Mouse (Mus musculus) c-Kit-positive CD71-positive TER-119-negative erythroid progenitor cells, embryonic 14.5 days (primary cell): ENCODE measurements around the gene Srm.

Source experiments
- DNase-seq: peaks from one replicate; pipeline ENCODE4 v3.0.0-alpha.2; 2013; ENCODE audit warnings: low read depth

Gene Srm

DNA sequence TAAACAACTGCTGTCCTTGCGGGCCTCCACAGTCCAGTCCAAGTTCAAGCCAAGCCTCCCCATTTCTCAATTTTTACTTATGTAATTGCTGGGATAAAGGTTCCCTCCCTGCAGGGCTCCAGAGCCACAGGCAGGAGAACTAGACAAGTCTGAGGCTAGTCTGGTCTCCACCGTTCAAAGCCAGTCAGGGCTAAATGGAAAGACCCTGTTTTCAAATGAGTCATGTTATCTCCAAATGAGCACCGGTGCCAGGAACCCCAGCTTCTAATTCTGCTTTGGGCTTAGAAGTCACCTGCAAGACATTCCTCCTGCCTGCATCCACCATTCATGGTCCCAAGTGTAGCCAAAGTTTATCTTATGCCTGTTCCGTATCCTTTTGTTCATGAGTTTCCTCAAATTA, 10.6 kb downstream of the Srm start:
- no peak for DNase-seq

DNA sequence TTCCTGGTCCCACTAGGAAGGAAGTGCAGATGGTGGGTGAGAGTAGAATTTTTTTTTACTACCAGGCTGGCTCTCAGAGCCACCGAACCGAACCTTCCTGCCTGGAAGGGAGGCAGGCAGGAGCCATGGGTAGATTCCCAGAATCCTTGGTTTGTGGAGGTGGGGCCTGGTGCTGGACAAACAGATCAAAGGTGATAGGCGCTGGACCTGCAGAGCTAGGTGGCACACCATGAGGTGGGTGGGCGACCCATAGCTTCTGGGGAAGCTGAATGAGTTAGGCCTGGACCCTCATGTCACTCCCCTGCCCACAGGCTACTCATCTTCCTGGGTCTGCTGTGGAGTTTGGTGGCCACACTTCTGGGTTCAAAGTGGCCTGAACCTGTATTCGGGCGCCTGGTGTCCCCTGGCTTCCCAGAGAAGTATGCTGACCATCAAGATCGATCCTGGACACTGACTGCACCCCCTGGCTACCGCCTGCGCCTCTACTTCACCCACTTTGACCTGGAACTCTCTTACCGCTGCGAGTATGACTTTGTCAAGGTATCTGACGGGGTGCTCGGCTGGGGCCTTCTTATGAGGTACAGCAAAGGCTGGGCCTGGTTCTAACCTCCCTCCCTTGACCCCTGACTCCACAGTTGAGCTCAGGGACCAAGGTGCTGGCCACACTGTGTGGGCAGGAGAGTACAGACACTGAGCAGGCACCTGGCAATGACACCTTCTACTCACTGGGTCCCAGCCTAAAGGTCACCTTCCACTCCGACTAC, 11.2 kb downstream of the Srm start, which contains the start of gene Masp2:
Masp2 (plus strand) TSS at position 198 of the 764 bp plus-strand sequence.
- DNase-seq: no peak

DNA sequence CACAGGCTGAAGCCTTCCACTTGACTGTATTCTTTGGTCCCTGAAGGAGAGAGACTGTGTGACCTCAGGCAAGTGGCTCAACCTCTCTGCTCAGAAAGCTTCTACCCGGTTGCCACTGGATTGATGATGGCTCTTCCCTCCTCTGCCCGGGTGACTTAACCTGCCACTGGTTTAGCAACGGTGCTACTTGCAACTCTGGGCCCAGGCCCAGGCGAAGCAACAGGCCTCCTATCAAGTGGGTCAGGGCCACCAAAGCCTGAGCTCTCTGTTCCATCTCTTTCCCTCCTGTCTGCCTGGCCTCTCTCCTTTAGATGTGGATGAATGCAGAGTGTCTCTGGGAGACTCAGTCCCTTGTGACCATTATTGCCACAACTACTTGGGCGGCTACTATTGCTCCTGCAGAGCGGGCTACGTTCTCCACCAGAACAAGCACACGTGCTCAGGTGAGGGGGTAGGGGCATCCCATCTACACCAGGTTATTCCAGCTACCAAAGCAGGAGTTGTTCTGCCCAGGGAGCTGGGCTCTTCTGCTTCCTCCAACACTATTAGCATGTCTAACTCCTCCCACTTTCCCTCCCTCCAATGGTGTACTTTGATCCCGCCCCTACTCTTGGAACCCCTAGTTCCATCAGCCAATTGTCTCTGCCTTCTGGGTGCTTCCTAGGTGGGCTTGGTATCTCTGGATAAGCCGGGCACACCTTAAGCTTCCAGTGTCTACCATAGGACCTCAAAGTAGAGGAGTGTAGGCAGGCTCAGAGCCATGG, 12.3 kb downstream of the Srm start:
- DNase-seq: no peak

DNA sequence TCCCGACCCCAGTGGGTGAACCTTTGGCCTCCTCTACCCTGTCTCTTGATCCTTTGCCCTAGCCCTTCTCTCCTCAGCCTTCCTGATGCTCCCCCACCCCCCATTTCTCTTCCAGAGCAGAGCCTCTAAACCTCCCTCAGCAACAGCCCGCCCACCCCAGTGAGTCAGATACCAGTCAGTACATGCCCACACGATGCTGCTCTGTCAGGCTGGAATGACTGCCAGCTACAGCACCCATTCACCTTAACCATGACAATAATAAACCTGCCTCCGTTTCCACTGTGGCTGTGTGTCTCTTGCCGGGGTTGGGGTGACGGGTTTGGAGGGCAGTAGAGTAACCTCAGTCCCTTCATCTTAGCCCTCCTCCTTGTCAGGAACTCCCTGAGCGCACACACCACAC, 12.8 kb downstream of the Srm start:
- no peak for DNase-seq

DNA sequence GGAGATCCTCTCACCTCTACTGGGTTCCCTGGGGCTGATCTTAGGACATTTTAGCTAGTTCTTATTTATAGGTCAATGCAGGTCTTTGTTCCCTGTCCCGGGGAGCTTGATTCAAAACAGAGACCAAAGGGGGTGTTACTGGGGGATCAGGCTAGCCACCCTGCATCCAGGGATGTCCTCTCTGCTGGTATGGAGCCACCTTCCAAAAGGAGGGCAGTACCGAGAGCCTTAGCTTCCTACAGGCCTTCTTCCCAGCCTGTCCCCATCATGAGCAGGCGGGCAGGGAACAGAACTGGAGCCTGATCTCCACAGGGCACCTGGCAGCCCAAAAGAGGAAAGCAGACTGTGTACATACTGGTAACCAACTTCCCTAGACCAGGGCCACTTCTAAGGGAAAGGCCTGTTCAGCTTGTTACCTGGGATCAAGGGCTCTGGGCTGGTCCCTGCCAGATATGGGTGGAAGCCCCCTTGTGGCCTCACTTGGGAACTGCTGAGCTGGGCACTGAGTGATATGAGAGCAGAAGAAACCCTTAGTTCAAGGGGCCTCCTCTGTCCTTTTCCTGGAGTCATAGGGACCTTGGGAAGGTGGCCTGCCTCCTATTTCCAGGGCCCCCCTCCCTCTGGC, 13.3 kb downstream of the Srm start:
- DNase-seq: peak; percentile 58

DNA sequence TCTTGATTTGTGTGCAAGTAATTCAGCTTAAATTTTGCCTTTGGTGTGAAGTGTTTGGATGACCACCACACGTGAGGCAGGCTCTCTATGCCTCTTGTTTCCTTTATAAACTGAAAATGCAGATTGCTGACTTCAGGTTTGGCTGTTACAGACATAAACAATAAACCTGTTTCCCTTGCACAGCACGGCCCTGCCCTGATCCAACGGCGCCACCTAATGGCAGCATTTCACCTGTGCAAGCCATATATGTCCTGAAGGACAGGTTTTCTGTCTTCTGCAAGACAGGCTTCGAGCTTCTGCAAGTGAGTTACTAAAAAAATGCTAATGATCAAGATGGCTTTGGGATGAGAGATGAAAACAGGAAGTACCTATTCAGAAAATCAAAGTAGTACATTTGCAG, 16.5 kb downstream of the Srm start:
- DNase-seq: peak; percentile 65

DNA sequence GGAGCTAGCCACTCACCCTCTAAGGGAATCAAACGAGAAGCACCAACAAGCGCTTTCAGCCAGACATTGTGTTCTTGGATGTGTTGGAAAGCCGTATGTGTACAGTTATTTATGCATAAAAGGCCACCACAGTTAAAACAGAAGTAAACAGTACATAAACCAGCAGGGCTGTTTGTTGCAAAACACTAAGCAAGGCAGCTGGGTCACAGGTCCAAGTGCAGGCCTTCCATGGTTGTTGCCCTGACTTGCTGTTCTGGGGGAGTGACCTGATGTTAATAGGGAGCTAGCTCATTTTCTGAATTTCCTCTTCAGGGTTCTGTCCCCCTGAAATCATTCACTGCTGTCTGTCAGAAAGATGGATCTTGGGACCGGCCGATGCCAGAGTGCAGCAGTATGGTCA, 18.5 kb downstream of the Srm start:
- no peak for DNase-seq

DNA sequence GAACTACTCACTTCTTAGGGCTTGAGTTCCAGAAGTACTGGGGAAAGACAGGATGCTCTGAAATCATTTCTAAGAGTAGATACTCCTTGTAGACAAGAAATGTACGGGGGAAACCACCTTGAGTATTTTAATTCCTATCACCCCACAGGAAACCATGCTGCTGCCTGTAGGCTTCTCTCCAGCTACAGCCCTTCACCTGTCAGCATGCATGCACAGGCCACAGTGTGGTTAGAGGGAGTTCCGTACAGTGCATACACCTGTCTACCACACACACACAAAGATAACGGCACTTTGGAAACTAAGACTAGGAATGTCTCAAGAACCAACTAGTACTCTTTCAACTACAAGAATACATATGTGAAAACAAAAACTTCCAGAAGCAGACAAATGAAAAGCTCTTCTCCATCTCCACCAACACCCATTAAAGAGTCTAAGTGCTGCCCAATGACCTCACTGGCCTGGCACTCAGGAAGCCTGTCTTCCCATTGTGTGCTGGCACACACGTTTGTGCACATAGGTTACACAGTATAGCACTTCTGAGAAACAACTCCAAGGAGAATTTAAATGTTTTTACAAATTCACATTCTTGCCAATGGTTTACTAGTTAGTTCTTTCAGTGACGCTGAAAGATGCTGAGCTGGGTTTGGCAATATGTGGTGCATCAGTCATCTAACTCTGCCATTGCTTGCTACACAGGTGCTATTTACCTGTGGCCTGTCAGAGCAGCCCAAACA, 19.5 kb downstream of the Srm start:
- DNase-seq: no peak

DNA sequence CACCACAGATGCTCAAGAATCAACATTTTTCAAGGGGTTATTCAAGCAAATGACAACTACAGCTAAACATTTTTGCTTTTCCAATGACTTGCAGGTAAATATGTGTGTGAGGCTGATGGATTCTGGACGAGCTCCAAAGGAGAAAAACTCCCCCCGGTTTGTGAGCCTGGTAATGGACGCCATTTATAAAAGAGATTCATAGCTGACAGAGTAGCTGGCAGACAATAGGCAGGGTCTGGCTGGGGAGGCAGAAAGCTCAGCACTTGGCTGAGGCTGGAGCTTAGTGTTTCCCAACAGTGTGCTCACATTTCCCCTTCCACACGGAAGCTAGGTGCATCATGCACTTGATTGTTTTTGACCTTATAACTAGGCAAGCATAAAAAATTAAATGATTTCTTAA, 21.3 kb downstream of the Srm start:
- DNase-seq: no peak

DNA sequence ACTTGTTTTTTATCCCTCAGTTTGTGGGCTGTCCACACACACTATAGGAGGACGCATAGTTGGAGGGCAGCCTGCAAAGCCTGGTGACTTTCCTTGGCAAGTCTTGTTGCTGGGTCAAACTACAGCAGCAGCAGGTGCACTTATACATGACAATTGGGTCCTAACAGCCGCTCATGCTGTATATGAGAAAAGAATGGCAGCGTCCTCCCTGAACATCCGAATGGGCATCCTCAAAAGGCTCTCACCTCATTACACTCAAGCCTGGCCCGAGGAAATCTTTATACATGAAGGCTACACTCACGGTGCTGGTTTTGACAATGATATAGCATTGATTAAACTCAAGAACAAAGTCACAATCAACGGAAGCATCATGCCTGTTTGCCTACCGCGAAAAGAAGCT, 22.4 kb downstream of the Srm start:
- DNase-seq: no peak

DNA sequence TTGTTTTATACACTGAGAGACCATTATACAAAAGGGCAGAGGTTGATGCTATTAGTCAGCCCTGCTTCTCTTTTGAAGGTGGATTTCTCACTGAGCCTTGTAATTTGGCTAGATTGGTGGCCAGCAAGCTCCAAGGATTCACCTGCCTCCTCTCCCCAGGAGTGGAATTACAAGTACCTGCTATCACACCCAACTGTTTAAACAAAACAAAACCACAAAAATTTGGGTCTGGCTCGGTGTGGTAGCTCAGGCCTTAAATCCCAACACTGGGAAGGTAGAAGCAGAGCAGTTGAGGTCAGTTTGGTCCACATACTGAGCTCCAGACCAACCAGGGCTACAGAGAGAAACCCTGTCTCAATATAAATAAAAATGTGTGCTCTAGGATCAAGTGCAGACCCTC, 28.5 kb downstream of the Srm start:
- DNase-seq: no peak

DNA sequence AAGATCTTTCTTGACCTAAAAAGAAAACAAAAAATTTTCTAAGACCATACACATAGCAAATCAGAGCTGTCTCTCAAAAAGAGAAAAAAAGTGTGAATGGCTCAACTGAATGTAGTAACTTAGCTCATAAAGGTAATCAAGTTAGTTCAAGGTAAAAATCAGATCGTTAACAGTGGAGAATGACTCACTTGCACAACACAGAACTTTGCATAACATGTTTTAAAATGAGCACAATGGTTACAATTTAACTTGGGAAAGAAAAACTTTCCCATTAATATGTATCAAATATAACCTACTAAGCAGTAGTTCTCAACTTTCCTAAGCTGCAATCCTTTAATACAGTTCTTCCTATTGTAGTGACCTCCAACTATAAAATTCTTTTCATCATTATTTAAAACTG, 29.4 kb downstream of the Srm start:
- no peak for DNase-seq

DNA sequence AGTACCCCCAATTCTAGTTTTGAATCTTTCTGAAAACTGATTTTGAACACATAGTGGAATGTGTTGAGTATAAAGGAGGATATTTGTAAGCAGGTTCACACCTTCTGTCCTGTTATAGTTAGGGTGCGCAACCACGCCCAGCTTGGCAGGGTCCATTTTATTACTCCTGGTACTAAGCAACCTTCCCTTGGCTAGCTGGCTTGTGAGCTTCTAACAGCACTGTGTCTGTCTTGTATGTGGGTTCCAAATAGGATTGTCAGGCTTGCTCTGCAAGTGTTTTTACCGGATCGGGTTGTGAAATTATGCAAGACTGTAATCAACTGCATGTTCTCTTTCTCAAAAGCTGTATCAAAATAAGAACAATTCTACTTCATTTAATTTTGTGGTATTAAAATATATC, 31.2 kb downstream of the Srm start:
- DNase-seq: no peak

DNA sequence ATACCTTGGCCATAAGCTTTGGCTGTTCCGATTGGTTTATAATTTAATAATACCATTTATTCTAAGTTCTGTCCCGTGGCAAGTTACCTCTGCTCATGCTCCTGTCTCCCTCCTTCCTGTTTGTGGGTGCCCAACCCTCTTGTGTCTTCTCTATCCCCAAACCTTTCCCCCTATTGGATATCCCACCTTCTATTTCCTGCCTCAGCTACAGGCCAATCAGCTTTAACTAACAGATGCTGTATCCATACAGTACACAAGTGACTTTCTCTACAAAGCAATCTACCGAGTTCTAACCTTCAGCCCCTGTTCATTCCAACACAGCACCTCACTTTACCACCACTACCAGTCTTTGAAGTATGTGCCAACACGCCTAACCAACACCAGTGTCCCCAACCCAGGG, 32.3 kb downstream of the Srm start:
- DNase-seq: no peak

DNA sequence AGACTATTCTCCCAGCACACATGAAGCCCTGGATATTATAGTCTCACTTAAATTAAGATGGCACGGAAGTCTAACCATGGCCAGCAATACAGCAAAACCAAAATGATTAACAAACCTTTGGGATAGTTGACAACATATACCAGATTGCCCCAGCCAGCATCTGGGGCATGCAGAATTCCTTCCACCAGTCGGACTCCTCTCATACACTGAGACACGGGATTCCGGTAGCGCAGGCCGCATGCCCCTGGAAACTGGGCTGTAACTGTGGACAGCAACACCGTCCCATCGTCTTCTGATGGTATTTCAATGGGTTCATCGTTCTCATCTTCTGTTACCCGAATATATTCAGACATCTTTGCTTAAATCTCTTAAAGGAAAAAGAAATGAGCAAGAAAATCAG, 33.7 kb downstream of the Srm start:
- DNase-seq: no peak

DNA sequence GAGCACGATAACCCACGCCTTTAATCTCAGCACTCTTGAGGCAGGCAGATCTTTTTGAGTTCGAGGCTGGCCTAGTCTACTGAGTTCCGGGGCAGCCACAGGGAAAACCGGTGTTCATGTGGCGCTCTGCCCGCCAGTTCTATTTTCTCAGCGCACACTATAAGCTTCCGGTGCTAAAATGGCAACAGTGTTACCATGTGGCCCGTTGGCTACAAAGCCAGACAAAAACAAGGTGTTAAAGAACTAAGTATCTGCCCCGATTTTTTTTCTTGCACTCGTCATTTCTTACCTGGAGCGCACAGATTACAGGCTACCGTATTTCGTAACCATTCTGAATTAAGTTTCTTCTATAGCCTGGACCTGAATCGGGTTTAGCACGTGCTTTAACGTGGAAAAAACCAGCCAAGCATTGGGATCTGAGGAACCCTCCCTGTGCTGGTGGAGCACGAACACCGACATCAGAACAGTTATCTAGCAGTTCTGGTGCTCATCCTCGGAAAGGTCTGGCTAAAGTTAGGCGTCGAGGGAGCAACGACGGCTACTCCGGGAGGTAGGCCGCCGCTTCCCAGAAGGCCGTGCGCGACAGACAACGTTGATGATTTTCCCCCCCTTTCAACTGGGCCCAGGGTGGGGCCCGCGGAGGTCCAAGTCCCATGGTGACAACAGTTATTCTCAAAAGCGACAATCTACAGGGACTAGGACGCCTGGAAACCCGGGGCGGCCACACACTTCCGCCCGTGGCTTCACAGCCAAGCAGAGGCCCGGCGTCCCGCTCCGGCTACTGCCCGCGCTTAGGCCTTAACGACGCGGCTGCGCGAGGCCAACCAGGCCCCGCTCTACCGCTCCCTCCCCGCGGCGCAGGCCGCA, 34.7 kb downstream of the Srm start:
- DNase-seq: no peak

DNA sequence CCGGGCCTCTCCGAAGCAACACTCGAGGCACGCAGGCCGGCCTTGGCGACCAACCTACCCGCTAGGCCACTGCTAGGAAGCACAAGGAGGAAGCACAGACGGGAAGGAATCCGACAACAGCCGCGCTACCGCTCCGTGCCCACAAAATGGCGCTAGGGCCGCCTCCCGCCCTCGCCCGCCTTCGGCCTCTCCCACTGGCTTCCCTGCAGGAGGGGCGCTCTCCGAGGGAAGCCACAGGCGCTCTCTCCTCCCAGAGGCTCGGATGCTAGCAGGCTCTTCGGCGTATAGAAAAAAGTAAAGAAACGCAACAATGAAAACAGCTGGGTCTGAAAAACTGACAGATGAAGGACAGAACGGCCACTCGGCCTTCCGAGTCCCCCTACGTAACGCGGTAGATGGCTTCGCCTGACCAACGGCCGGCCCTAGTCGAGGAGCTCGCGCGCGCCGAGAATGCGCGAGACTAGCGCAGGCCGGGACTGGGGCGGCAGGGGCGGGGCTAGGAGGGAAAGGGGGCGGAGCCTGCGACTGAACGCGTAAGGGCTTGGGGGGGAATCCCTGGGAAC, 35.4 kb downstream of the Srm start, which contains the start of gene Tardbp:
Tardbp (minus strand) TSS at position 397 of the 563 bp plus-strand sequence.
- DNase-seq: peak; percentile 89

DNA sequence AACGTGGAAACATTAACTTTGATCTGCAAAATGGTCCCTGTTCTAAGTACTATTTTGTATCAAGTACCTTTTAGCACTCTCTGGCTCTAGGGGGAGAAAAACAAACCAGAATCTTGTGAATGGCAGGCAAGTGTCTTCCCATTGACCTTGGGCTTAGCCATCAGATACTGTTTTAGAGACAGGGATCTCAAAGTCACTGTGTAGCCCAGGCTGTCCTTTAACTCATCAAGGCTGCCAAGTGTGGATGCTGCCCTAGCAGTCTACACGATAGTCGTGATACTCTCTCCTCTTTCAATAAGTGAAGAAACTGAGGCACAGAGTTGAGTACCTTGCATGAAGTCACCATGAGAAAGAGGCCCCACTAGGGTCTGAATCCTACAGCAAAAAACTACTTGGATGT, 35.9 kb downstream of the Srm start:
- no peak for DNase-seq

DNA sequence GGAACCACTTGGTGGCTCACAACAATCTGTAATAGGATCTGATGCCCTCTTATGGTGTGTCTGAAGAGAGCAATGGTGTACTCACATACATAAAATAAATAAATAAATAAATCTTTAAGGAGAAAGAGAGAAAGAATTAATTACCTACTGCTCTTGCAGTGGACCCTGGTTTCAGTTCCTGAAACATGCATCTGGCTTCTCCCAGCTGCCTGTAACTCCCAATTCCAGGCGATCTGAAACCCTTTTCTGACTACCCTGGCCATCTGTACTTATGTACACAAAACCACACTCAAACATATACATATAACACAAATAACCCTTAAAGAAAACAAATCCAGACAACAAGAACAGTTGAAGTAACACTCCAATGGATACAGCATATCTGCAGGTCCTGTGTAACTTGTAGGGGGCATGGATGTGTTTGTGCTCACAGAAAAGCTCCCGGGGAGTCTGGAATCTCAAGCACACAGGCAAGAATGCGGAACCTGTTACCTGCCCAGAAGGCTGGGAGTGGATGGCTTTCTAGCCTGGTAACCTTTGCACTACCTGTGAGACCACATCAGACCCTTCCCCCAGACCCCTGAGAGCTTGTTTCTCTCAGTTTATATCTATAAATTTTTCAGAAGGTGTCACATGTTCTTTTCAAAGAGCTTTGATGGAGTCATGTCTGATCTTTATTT, 40.9 kb downstream of the Srm start:
- no peak for DNase-seq

DNA sequence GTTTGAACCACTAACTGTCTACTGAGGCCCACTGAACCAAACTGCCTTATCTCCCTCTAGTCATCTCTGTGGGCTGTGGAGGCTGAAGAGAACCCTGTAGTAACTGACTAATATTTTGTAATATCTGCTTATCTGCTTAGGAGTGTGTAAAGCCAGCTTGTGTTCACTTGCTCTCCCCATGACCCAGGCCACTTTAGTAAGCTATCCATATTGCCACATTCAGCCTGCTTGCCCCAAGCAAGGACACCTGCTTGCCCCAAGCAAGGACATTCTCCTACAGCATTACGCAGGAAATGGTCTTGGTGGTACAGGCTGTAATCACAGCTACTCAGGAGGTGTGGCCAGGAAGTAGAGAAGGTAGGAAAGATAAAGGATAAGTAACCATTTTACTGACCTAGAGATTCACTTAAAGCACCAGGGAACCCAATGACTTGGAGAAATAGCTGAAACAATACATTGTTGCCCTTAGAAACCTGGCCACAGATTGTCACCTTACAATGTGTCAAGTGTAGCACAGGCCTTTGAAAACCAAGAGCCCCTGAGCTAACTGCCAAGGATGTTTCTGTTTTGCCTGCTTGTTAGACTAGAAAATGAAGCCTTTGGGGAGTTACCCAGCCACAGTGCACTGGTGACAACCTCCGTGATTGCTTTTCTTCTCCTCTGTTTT, 42.2 kb downstream of the Srm start:
- no peak for DNase-seq
